Mouse (Mus musculus): ENCODE measurements around the gene Fam83e.

- no peak for TF ChIP-seq EP300 (IDR thresholded peaks at IDR 0.05)
- TF ChIP-seq CTCF (IDR thresholded peaks at IDR 0.05) = no peak
Measured at GRCm38 (mm10) chr7:45749401-45749800, 28.4 kb downstream of the Fam83e start.

All from lung, postnatal 0 days (tissue).